Comparison of ENCODE assay signal across 8 mouse cellular contexts in genomic region chr19:7275131-7275789, GRCm38 (mm10). TPM values are rescaled to one million over a fixed set of nuclear protein-coding genes. Genes with fewer than 3 reads are reported as not detected.
A peak's percentile ranks its signal among the peaks of the same experiment; 100 is the strongest.
DNase-seq lines count a peak whose midpoint lies in the region; ATAC-seq lines count a peak whose summit lies in the region.

No protein-coding gene starts in this region.

- H3K4me2 ChIP-seq in heart, embryonic 13.5 days: no peak overlapping the region
- no peak overlapping the region for H3K4me2 ChIP-seq in embryonic facial prominence, embryonic 11.5 days (ENCODE audit: low read depth, low read length)
- H3K4me2 ChIP-seq in limb, embryonic 15.5 days: 0 out of 2 replicates have a peak overlapping the region, but pooled peaks have one; percentile 6

- intact Hi-C loops in heart, postnatal 14 days (cut with DNase I): no loop called here
- intact Hi-C loops in gastrocnemius, postnatal 36 days (cut with DNase I): no loop called here

- DNase-seq in heart, postnatal 14 days: no peak
- peak; percentile 20 for DNase-seq in NIH3T3 (ENCODE audit: low read depth)
- DNase-seq in embryonic facial prominence, embryonic 11.5 days (ENCODE audit: low spot score): no peak
- no peak for DNase-seq in gastrocnemius, postnatal 36 days
- no peak for DNase-seq in gastrocnemius, adult 8-10 months (ENCODE audit: low spot score in 2 of 2)

- H3K27ac ChIP-seq in heart, embryonic 13.5 days (replicated peaks): peak overlapping the region; percentile 62
- H3K27ac ChIP-seq in embryonic facial prominence, embryonic 11.5 days (replicated peaks; ENCODE audit: low read depth, low read length): peak overlapping the region; percentile 28
- H3K27ac ChIP-seq in limb, embryonic 15.5 days: peak overlapping the region; percentile 80

- H3K9me3 ChIP-seq in heart, embryonic 13.5 days: 0 out of 2 replicates have a peak, but pooled peaks cover 4% of the 10 kb centered on the region
- H3K9me3 ChIP-seq in embryonic facial prominence, embryonic 11.5 days (replicated peaks; ENCODE audit: control insufficient read depth, low read length): no peaks in the 10 kb centered on the region
- H3K9me3 ChIP-seq in limb, embryonic 15.5 days: no peaks in the 10 kb centered on the region

- H3K36me3 ChIP-seq in heart, embryonic 13.5 days: peaks cover 99% of the 10 kb centered on the region
- H3K36me3 ChIP-seq in embryonic facial prominence, embryonic 11.5 days (replicated peaks; ENCODE audit: control insufficient read depth, insufficient read depth, low read depth, low read length): peaks cover 41% of the 10 kb centered on the region
- peaks cover 87% of the 10 kb centered on the region for H3K36me3 ChIP-seq in limb, embryonic 15.5 days

- no peak overlapping the region for H3K4me3 ChIP-seq in heart, embryonic 13.5 days
- H3K4me3 ChIP-seq in embryonic facial prominence, embryonic 11.5 days (ENCODE audit: low read depth, low read length): no peak overlapping the region
- no peak overlapping the region for H3K4me3 ChIP-seq in limb, embryonic 15.5 days

- no peaks in the 10 kb centered on the region for H3K27me3 ChIP-seq in heart, embryonic 13.5 days (replicated peaks)
- H3K27me3 ChIP-seq in embryonic facial prominence, embryonic 11.5 days (ENCODE audit: control insufficient read depth, insufficient read depth, low read length): no peaks in the 10 kb centered on the region
- H3K27me3 ChIP-seq in limb, embryonic 15.5 days: no peaks in the 10 kb centered on the region

- peaks cover 37% of the 10 kb centered on the region for H3K4me1 ChIP-seq in heart, embryonic 13.5 days
- peaks cover 2% of the 10 kb centered on the region; the same call in 1 of the 2 replicates for H3K4me1 ChIP-seq in embryonic facial prominence, embryonic 11.5 days (ENCODE audit: control insufficient read depth, insufficient read depth, low read length)
- H3K4me1 ChIP-seq in limb, embryonic 15.5 days: peaks cover 71% of the 10 kb centered on the region

- ATAC-seq in heart, embryonic 13.5 days (ENCODE audit: extremely low read depth, insufficient number of reproducible peaks, low FRiP score, low TSS enrichment): no peak
- no peak for ATAC-seq in embryonic facial prominence, embryonic 11.5 days (replicated peaks; ENCODE audit: insufficient number of reproducible peaks, low FRiP score, low TSS enrichment, low read depth)
- ATAC-seq in limb, embryonic 15.5 days (ENCODE audit: insufficient number of reproducible peaks, low FRiP score, low TSS enrichment, low read depth): no peak
- no peak for ATAC-seq in megakaryocyte progenitor cell, adult 5-6 weeks (replicated peaks; ENCODE audit: poor library complexity)

- WGBS in heart, embryonic 13.5 days: 34% methylated on average over 7 of the region's 7 CpGs
- WGBS in embryonic facial prominence, embryonic 11.5 days: 52% methylated on average over 7 of the region's 7 CpGs
- WGBS in limb, embryonic 15.5 days: 35% methylated on average over 7 of the region's 7 CpGs

- peak overlapping the region; percentile 53; the same call in 1 of the 2 replicates for H3K9ac ChIP-seq in heart, embryonic 13.5 days
- H3K9ac ChIP-seq in embryonic facial prominence, embryonic 11.5 days (replicated peaks; ENCODE audit: low read length): no peak overlapping the region
- 0 out of 2 replicates have a peak overlapping the region, but pooled peaks have one; percentile 8 for H3K9ac ChIP-seq in limb, embryonic 15.5 days

RNA-seq across cellular contexts. Expression of gene Rcor2, which starts 8.1 kb away (rescaled TPM):
- polyA plus RNA-seq in heart, embryonic 13.5 days (2015; fragmentation: Nextera tagmentation; extraction: Ambion mirVana): 12.7 and 16.5 TPM in 2 replicates
- 10 to 100 TPM; 10.7 to 12.7 TPM for total RNA-seq in heart, postnatal 14 days (2021)
- 17.6 and 18.8 TPM in 2 replicates for polyA plus RNA-seq in embryonic facial prominence, embryonic 11.5 days (2014; fragmentation: Nextera tagmentation; extraction: Ambion mirVana)
- 16.9 TPM in 2 replicates for polyA plus RNA-seq in limb, embryonic 15.5 days (2015; fragmentation: Nextera tagmentation; extraction: Ambion mirVana)
- 1 to 10 TPM; 1.8 to 2.1 TPM for total RNA-seq in gastrocnemius, postnatal 36 days (2021)
- total RNA-seq in megakaryocyte progenitor cell, adult 5-6 weeks (2015): 0.99 and 1.2 TPM in 2 replicates
- total RNA-seq in megakaryocyte progenitor cell, adult 5-6 weeks (2017): 1.2 and 2.7 TPM in 2 replicates
- 1 to 10 TPM; 1.8 to 4.2 (median 2.1) TPM for total RNA-seq in gastrocnemius, adult 8-10 months (2022)

RNA-seq across cellular contexts. Expression of gene Naa40, which starts 34.3 kb away (rescaled TPM):
- polyA plus RNA-seq in heart, embryonic 13.5 days (2015; fragmentation: Nextera tagmentation; extraction: Ambion mirVana): 51.0 and 52.1 TPM in 2 replicates
- total RNA-seq in heart, postnatal 14 days (2021): 10 to 100 TPM; 19.9 to 20.3 TPM
- 82.9 and 88.0 TPM in 2 replicates for polyA plus RNA-seq in embryonic facial prominence, embryonic 11.5 days (2014; fragmentation: Nextera tagmentation; extraction: Ambion mirVana)
- 43.4 and 45.0 TPM in 2 replicates for polyA plus RNA-seq in limb, embryonic 15.5 days (2015; fragmentation: Nextera tagmentation; extraction: Ambion mirVana)
- total RNA-seq in gastrocnemius, postnatal 36 days (2021): 10 to 100 TPM in 1 of 2 experiments, 1 to 10 TPM in 1; 7.8 to 11.3 TPM
- total RNA-seq in megakaryocyte progenitor cell, adult 5-6 weeks (2015): 49.8 and 57.5 TPM in 2 replicates
- total RNA-seq in megakaryocyte progenitor cell, adult 5-6 weeks (2017): 47.1 and 51.8 TPM in 2 replicates
- 10 to 100 TPM in 3 of 4 experiments, 1 to 10 TPM in 1; 9.2 to 12.4 (median 11.2) TPM for total RNA-seq in gastrocnemius, adult 8-10 months (2022)

RNA-seq across cellular contexts. Expression of gene Cox8a, which starts 57.8 kb away (rescaled TPM):
- 1,676 and 1,958 TPM in 2 replicates for polyA plus RNA-seq in heart, embryonic 13.5 days (2015; fragmentation: Nextera tagmentation; extraction: Ambion mirVana)
- total RNA-seq in heart, postnatal 14 days (2021): 100 to 1,000 TPM; 545 to 557 TPM
- polyA plus RNA-seq in embryonic facial prominence, embryonic 11.5 days (2014; fragmentation: Nextera tagmentation; extraction: Ambion mirVana): 741 and 769 TPM in 2 replicates
- 676 and 682 TPM in 2 replicates for polyA plus RNA-seq in limb, embryonic 15.5 days (2015; fragmentation: Nextera tagmentation; extraction: Ambion mirVana)
- 10 to 100 TPM; 80.2 to 87.0 TPM for total RNA-seq in gastrocnemius, postnatal 36 days (2021)
- 599 and 622 TPM in 2 replicates for total RNA-seq in megakaryocyte progenitor cell, adult 5-6 weeks (2015)
- 549 and 714 TPM in 2 replicates for total RNA-seq in megakaryocyte progenitor cell, adult 5-6 weeks (2017)
- total RNA-seq in gastrocnemius, adult 8-10 months (2022): 100 to 1,000 TPM in 1 of 4 experiments, 10 to 100 TPM in 3; 68.4 to 103 (median 82.9) TPM

Comparison
In these comparisons a context has a peak if more than half of its experiments do, and no peak if none do; other contexts are left out.
1. H3K27ac ChIP-seq: peak in every context shown above with its lines; median percentile 80 in limb, embryonic 15.5 days; 62 in heart, embryonic 13.5 days; 28 in embryonic facial prominence, embryonic 11.5 days.
2. RNA of gene Cox8a, which starts 57.8 kb away (total RNA-seq): 549 to 714 TPM in megakaryocyte progenitor cell, adult 5-6 weeks and 545 to 557 TPM in heart, postnatal 14 days; 80.2 to 87.0 TPM in gastrocnemius, postnatal 36 days and 68.4 to 103 TPM in gastrocnemius, adult 8-10 months; every median in the first group is over 4 times any median in the second.